Mouse (Mus musculus) lung, adult 2 months (tissue): Measurements from ENCODE around the gene Mrps35.

Experiments used
- CTCF ChIP-seq: fragments of 200-500 bp; IDR thresholded peaks from 2 replicates; pipeline ENCODE4 v1.5.1; 2011; ENCODE audit warnings: mild to moderate bottlenecking, low read length, control low read depth; ENCODE audit not compliant: insufficient read depth
- POLR2A ChIP-seq: fragments of 200-500 bp; IDR thresholded peaks from 2 replicates; pipeline ENCODE4 v1.6.1; 2011; ENCODE audit warnings: low read depth, mild to moderate bottlenecking, control low read depth, low read length, borderline replicate concordance; ENCODE audit errors: extremely low read depth

DNA sequence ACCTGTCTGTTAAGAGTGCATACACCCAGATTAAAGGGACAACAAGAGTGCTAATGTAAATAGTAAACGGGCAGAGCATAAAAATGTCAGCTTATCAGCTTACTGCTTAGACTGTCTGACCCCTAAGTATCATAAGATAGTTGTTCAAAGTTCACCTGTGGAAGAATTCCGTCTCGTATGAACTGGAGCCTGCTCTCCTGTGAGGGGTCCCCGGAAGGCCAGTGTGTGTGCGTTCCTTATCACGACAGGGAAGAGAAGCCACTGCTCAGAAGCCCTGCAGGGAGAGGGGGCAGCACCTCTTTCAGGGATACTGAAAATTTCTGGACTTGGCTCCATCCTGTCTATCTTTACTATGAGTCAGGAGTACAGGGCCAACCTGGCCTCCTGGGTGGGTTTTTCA lies 45.6 kb upstream of the Mrps35 start:
- TF ChIP-seq POLR2A (no peak), CTCF (no peak)
